Mouse (Mus musculus): ENCODE measurements around the gene Ptx4. TPM values are rescaled to one million over a fixed set of nuclear protein-coding genes. Genes with fewer than 3 reads are reported as not detected.

Ptx4 gene
- not detected for total RNA-seq (2022)

- DNase-seq, result no peak
Observed at GRCm38 (mm10) chr17:25120406-25120805, at the start of gene Ptx4. Gene Ptx4, plus strand, starts transcription at chr17:25120760.

- DNase-seq, result no peak
Observed at GRCm38 (mm10) chr17:25076906-25077305, 43.7 kb upstream of the Ptx4 start.

- DNase-seq, result peak; percentile 48
Observed at GRCm38 (mm10) chr17:25077771-25078372, 42.7 kb upstream of the Ptx4 start.

- DNase-seq, result no peak
Observed at GRCm38 (mm10) chr17:25080210-25080609, 40.4 kb upstream of the Ptx4 start.

GRCm38 (mm10) chr17:25080960-25081381 is 39.6 kb upstream of the Ptx4 start:
- peak; percentile 67 for DNase-seq

GRCm38 (mm10) chr17:25082081-25082847 is 38.3 kb upstream of the Ptx4 start:
- DNase-seq, result no peak

GRCm38 (mm10) chr17:25082887-25083286 is 37.7 kb upstream of the Ptx4 start:
- DNase-seq, result no peak

GRCm38 (mm10) chr17:25083444-25083931 is 37.1 kb upstream of the Ptx4 start, which contains the start of gene Tmem204:
Gene Tmem204, minus strand, starts transcription at chr17:25083591.
- no peak for DNase-seq

- DNase-seq, result peak; percentile 43
Observed at GRCm38 (mm10) chr17:25084835-25085385, 35.6 kb upstream of the Ptx4 start.

- DNase-seq, result no peak
Observed at GRCm38 (mm10) chr17:25086724-25087123, 33.8 kb upstream of the Ptx4 start.

GRCm38 (mm10) chr17:25089158-25089557 is 31.4 kb upstream of the Ptx4 start:
- DNase-seq, result no peak

- DNase-seq, result no peak
Observed at GRCm38 (mm10) chr17:25090450-25090849, 30.1 kb upstream of the Ptx4 start.

GRCm38 (mm10) chr17:25096221-25096620 is 24.3 kb upstream of the Ptx4 start:
- DNase-seq, result no peak

GRCm38 (mm10) chr17:25100052-25100451 is 20.5 kb upstream of the Ptx4 start:
- DNase-seq, result no peak

- no peak for DNase-seq
Observed at GRCm38 (mm10) chr17:25101338-25101737, 19.2 kb upstream of the Ptx4 start.

- DNase-seq, result no peak
Observed at GRCm38 (mm10) chr17:25107786-25108185, 12.8 kb upstream of the Ptx4 start.

GRCm38 (mm10) chr17:25109578-25109977 is 11.0 kb upstream of the Ptx4 start:
- no peak for DNase-seq

- no peak for DNase-seq
Observed at GRCm38 (mm10) chr17:25110590-25110989, 10.0 kb upstream of the Ptx4 start.

GRCm38 (mm10) chr17:25111220-25111619 is 9.3 kb upstream of the Ptx4 start:
- no peak for DNase-seq

- peak; percentile 31 for DNase-seq
Observed at GRCm38 (mm10) chr17:25111739-25112422, 8.7 kb upstream of the Ptx4 start.

- no peak for DNase-seq
Observed at GRCm38 (mm10) chr17:25112423-25112810, 8.1 kb upstream of the Ptx4 start.

GRCm38 (mm10) chr17:25114908-25115645 is 5.5 kb upstream of the Ptx4 start:
- DNase-seq, result no peak
